Mouse (Mus musculus): ENCODE results near the gene Lpp.

- TF ChIP-seq GATA1 (IDR thresholded peaks at IDR 0.05; ENCODE audit: borderline replicate concordance, low read length) (no peak), FLI1 (IDR thresholded peaks at IDR 0.05; ENCODE audit: low read length) (no peak)
These were observed 56.9 kb downstream of the Lpp start for GRCm38 (mm10) chr16:24450256-24450655.

Data from megakaryocyte, embryonic 14.5 days (primary cell).